Comparison of ENCODE assay signal across 32 mouse cellular contexts in the genomic region with DNA sequence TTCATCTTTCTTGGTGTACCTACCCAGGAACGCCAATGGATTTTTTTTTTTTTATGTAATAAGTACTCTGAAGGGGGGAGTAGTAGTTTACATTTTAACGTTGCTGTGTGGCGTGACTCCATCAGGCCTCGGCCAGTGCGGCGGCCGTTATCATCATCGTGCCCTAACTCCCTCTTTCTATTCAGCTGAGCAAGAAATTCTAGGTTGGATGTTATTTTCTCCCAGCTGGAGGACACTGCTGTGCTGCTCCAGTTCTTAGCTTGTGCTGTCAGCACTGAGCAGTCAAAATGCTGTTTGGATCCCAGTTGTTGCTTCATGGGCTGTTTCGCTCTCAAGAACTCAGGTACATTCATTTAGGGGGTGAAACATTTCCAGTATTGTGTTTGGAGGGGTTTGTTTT. TPM values are rescaled to one million over a fixed set of nuclear protein-coding genes. Genes with fewer than 3 reads are reported as not detected.
"Had no signal": no experiment of that assay in that cellular context is flagged by ENCODE, and none has a peak within 500 bp of the region (broad histone marks: within the 10 kb centered on the region; RNA-seq: fewer than 3 reads in every experiment).

No protein-coding gene starts in this region.

- H3K4me1 ChIP-seq: liver, embryonic 12.5 days; liver, embryonic 13.5 days; liver, embryonic 15.5 days; midbrain, embryonic 10.5 days; midbrain, embryonic 12.5 days; midbrain, embryonic 13.5 days; midbrain, embryonic 15.5 days had no signal

- H3K27ac ChIP-seq: limb, embryonic 10.5 days; limb, embryonic 12.5 days; limb, embryonic 13.5 days; limb, embryonic 15.5 days; liver, embryonic 12.5 days; liver, embryonic 13.5 days; liver, embryonic 14.5 days; liver, embryonic 15.5 days; lung, embryonic 15.5 days; macrophage; midbrain, embryonic 10.5 days; midbrain, embryonic 12.5 days; midbrain, embryonic 13.5 days; midbrain, embryonic 15.5 days had no signal

- DNase-seq: left cerebral cortex, postnatal 4 days; liver; liver, embryonic 13.5 days; liver, postnatal 0 days; lung, adult 18-20 months; lung, adult 2 months; lung, embryonic 14.5 days; lung, postnatal 10 days; lung, postnatal 14 days; lung, postnatal 36 days; lung, postnatal 4 days; midbrain, embryonic 14.5 days had no signal

- ATAC-seq: liver, embryonic 12.5 days; liver, postnatal 0 days; lung, postnatal 0 days; midbrain, embryonic 13.5 days; midbrain, embryonic 15.5 days; midbrain, embryonic 16.5 days had no signal

- H3K4me3 ChIP-seq: limb, embryonic 10.5 days; limb, embryonic 12.5 days; limb, embryonic 13.5 days; limb, embryonic 15.5 days; liver, embryonic 12.5 days; liver, embryonic 13.5 days; liver, embryonic 15.5 days; lung, embryonic 15.5 days; megakaryocyte, embryonic 14.5 days; midbrain, embryonic 10.5 days; midbrain, embryonic 12.5 days; midbrain, embryonic 13.5 days; midbrain, embryonic 15.5 days; myocyte had no signal

RNA-seq across cellular contexts. Expression of a gene that starts 4.3 kb away (rescaled TPM):
- total RNA-seq: megakaryocyte-erythroid progenitor cell, adult 5-6 weeks had no signal
- polyA plus RNA-seq: limb, embryonic 10.5 days; midbrain, embryonic 11.5 days; midbrain, embryonic 12.5 days; midbrain, embryonic 13.5 days; midbrain, embryonic 15.5 days; neural tube, embryonic 11.5 days had no signal

RNA-seq across cellular contexts. Expression of a gene that starts 13.5 kb away (rescaled TPM):
- total RNA-seq: megakaryocyte-erythroid progenitor cell, adult 5-6 weeks had no signal

RNA-seq across cellular contexts. Expression of a gene that starts 52.1 kb away (rescaled TPM):
- total RNA-seq: megakaryocyte-erythroid progenitor cell, adult 5-6 weeks had no signal
- polyA plus RNA-seq: macrophage; midbrain, embryonic 11.5 days had no signal
